Mouse (Mus musculus) liver (tissue): ENCODE results near the gene Gtpbp1.
A peak's percentile ranks its signal among the peaks of the same experiment; 100 is the strongest.

Experiments
- DNase-seq: peaks from one replicate; pipeline ENCODE4 v3.0.0-alpha.2; 2020; ENCODE audit warnings: mixed read lengths

The Gtpbp1 gene

GRCm38 (mm10) chr15:79686046-79686869 lies 4.4 kb upstream of the Gtpbp1 start:
- peak; percentile 65 for DNase-seq

GRCm38 (mm10) chr15:79687175-79687574 lies 3.5 kb upstream of the Gtpbp1 start:
- no peak for DNase-seq

GRCm38 (mm10) chr15:79687646-79688267 lies 2.9 kb upstream of the Gtpbp1 start, which contains the start of gene Josd1:
Gene Josd1 (minus strand): TSS chr15:79687919.
- DNase-seq: peak; percentile 97

- DNase-seq: no peak
Measured at GRCm38 (mm10) chr15:79688268-79688956, 2.2 kb upstream of the Gtpbp1 start.

- DNase-seq: no peak
Measured at GRCm38 (mm10) chr15:79689662-79690425, 801 bp upstream of the Gtpbp1 start.

- DNase-seq: peak; percentile 56
Measured at GRCm38 (mm10) chr15:79691023-79691508, 421 bp downstream of the Gtpbp1 start.

GRCm38 (mm10) chr15:79692334-79692733 lies 1.7 kb downstream of the Gtpbp1 start:
- DNase-seq: no peak

GRCm38 (mm10) chr15:79693740-79694139 lies 3.1 kb downstream of the Gtpbp1 start:
- no peak for DNase-seq

GRCm38 (mm10) chr15:79694512-79694911 lies 3.9 kb downstream of the Gtpbp1 start:
- peak; percentile 82 for DNase-seq

GRCm38 (mm10) chr15:79695516-79695915 lies 4.9 kb downstream of the Gtpbp1 start:
- peak; percentile 70 for DNase-seq

- no peak for DNase-seq
Measured at GRCm38 (mm10) chr15:79696508-79696907, 5.9 kb downstream of the Gtpbp1 start.

GRCm38 (mm10) chr15:79697011-79697410 lies 6.4 kb downstream of the Gtpbp1 start:
- DNase-seq: no peak

GRCm38 (mm10) chr15:79697558-79698187 lies 7.0 kb downstream of the Gtpbp1 start:
- DNase-seq: no peak

- no peak for DNase-seq
Measured at GRCm38 (mm10) chr15:79706603-79707214, 16.1 kb downstream of the Gtpbp1 start.

- DNase-seq: no peak
Measured at GRCm38 (mm10) chr15:79708229-79708822, 17.7 kb downstream of the Gtpbp1 start.

- DNase-seq: no peak
Measured at GRCm38 (mm10) chr15:79715646-79716045, 25.0 kb downstream of the Gtpbp1 start.

GRCm38 (mm10) chr15:79716710-79717109 lies 26.1 kb downstream of the Gtpbp1 start:
- DNase-seq: no peak

- DNase-seq: no peak
Measured at GRCm38 (mm10) chr15:79720267-79720666, 29.6 kb downstream of the Gtpbp1 start.

GRCm38 (mm10) chr15:79720796-79721195 lies 30.2 kb downstream of the Gtpbp1 start:
- no peak for DNase-seq

- peak; percentile 29 for DNase-seq
Measured at GRCm38 (mm10) chr15:79723439-79723838, 32.8 kb downstream of the Gtpbp1 start.

GRCm38 (mm10) chr15:79725190-79725789 lies 34.6 kb downstream of the Gtpbp1 start:
- DNase-seq: no peak
